Mouse (Mus musculus) forebrain, embryonic 11.5 days (tissue): ENCODE data around the gene Slc9a4. TPM values are rescaled to one million over a fixed set of nuclear protein-coding genes. Genes with fewer than 3 reads are reported as not detected.
"Not testable (repeated sequence)": the region's sequence is repeated elsewhere in the genome, so short reads cannot be mapped to it uniquely, and the experiment has no call there.

Experiments
- ATAC-seq: fragments of 200-750 bp; cut with Nextera tagmentation; replicated peaks from 2 replicates; pipeline ENCODE4 v1.8.0; 2017; ENCODE audit warnings: moderate TSS enrichment; ENCODE audit not compliant: low FRiP score
- DNase-seq: peaks from one replicate; pipeline ENCODE4 v3.0.0-alpha.2; 2017; ENCODE audit warnings: low spot score
- H3K27ac ChIP-seq: fragments of 300-500 bp; sonication (generic); 2 replicates; pipeline ENCODE4 v1.5.1; 2014; ENCODE audit warnings: low read depth, low read length
- H3K27me3 ChIP-seq: fragments of 300-500 bp; sonication (generic); 2 replicates; pipeline ENCODE4 v1.6.1; 2014; ENCODE audit warnings: mild to moderate bottlenecking, low read length, mixed read lengths; ENCODE audit not compliant: control insufficient read depth, insufficient read depth
- H3K36me3 ChIP-seq: fragments of 300-500 bp; sonication (generic); 2 replicates; pipeline ENCODE4 v1.6.1; 2014; ENCODE audit warnings: mild to moderate bottlenecking, low read length, moderate library complexity, mixed read lengths; ENCODE audit not compliant: control insufficient read depth, insufficient read depth
- H3K4me1 ChIP-seq: fragments of 300-500 bp; sonication (generic); replicated peaks from 2 replicates; pipeline ENCODE4 v1.6.1; 2014; ENCODE audit warnings: low read length, mixed read lengths; ENCODE audit not compliant: control insufficient read depth, insufficient read depth
- H3K4me2 ChIP-seq: fragments of 300-500 bp; sonication (generic); 2 replicates; pipeline ENCODE4 v1.6.1; 2014; ENCODE audit warnings: low read depth, mild to moderate bottlenecking, low read length, moderate library complexity, mixed read lengths; ENCODE audit not compliant: severe bottlenecking
- H3K4me3 ChIP-seq: fragments of 300-500 bp; sonication (generic); 2 replicates; pipeline ENCODE4 v1.5.1; 2014; ENCODE audit warnings: low read depth, low read length
- H3K9ac ChIP-seq: fragments of 300-500 bp; sonication (generic); 2 replicates; pipeline ENCODE4 v1.6.1; 2014; ENCODE audit warnings: low read length
- H3K9me3 ChIP-seq: fragments of 300-500 bp; sonication (generic); 2 replicates; pipeline ENCODE4 v1.6.1; 2016; ENCODE audit warnings: low read length, mixed read lengths; ENCODE audit not compliant: control insufficient read depth
- WGBS: fragments of 180-500 bp; shearing (Covaris S2); extraction: QIAGEN DNeasy Blood & Tissue Kit; methylation state at CpG from one replicate; pipeline ENCODE4 v1.1.7; 2014; 5-methylcytosine and 5-hydroxymethylcytosine counted together
- polyA plus RNA-seq: library from polyadenylated mRNA; unstranded; fragments of >200 nt; fragmentation: Nextera tagmentation; extraction: Ambion mirVana; gene quantifications from 2 replicates; pipeline ENCODE4 v1.2.1, GENCODE M21; 2014

Gene Slc9a4
- polyA plus RNA-seq, 1 experiment from 2014 or later: not detected

GRCm38 (mm10) chr1:40590931-40591330 is 11.1 kb downstream of the Slc9a4 start:
- DNase-seq (no peak), ATAC-seq (no peak)
- H3K36me3 ChIP-seq: no peaks in the 10 kb centered on the region
- no peak overlapping the region for H3K4me2 ChIP-seq
- H3K4me1 ChIP-seq: no peaks in the 10 kb centered on the region
- no peak overlapping the region for H3K9ac ChIP-seq
- H3K9me3 ChIP-seq: no peaks in the 10 kb centered on the region
- no peak overlapping the region for H3K4me3 ChIP-seq
- H3K27ac ChIP-seq: no peak overlapping the region
- WGBS: 92% methylated on average over 4 of the region's 4 CpGs
- H3K27me3 ChIP-seq: no peaks in the 10 kb centered on the region

- ATAC-seq: no peak
- Histone ChIP-seq H3K9ac (no peak overlapping the region), H3K4me1 (no peaks in the 10 kb centered on the region), H3K4me3 (no peak overlapping the region), H3K9me3 (no peaks in the 10 kb centered on the region), H3K27ac (no peak overlapping the region), H3K4me2 (no peak overlapping the region), H3K36me3 (no peaks in the 10 kb centered on the region), H3K27me3 (no peaks in the 10 kb centered on the region)
- no peak for DNase-seq
- WGBS: 71% methylated on average over 5 of the region's 5 CpGs
Observed at GRCm38 (mm10) chr1:40597822-40598221, 17.9 kb downstream of the Slc9a4 start.

- WGBS: 91% methylated on average over 9 of the region's 9 CpGs
- not testable (repeated sequence) for DNase-seq, H3K27ac ChIP-seq, H3K9me3 ChIP-seq, H3K36me3 ChIP-seq, ATAC-seq, H3K9ac ChIP-seq, H3K4me1 ChIP-seq, H3K4me2 ChIP-seq, H3K27me3 ChIP-seq, H3K4me3 ChIP-seq
Observed at GRCm38 (mm10) chr1:40599661-40600060, 19.8 kb downstream of the Slc9a4 start.

- Histone ChIP-seq H3K27me3 (no peaks in the 10 kb centered on the region), H3K4me3 (no peak overlapping the region), H3K9ac (no peak overlapping the region), H3K27ac (no peak overlapping the region), H3K4me2 (no peak overlapping the region), H3K9me3 (no peaks in the 10 kb centered on the region), H3K4me1 (no peaks in the 10 kb centered on the region), H3K36me3 (no peaks in the 10 kb centered on the region)
- ATAC-seq (no peak), DNase-seq (no peak)
- WGBS: 93% methylated on average over 25 of the region's 25 CpGs
Observed at GRCm38 (mm10) chr1:40600394-40601327, 20.8 kb downstream of the Slc9a4 start.

GRCm38 (mm10) chr1:40601461-40601860 is 21.6 kb downstream of the Slc9a4 start:
- H3K4me1 ChIP-seq: no peaks in the 10 kb centered on the region
- H3K9me3 ChIP-seq: no peaks in the 10 kb centered on the region
- H3K9ac ChIP-seq: no peak overlapping the region
- H3K27ac ChIP-seq: no peak overlapping the region
- H3K4me2 ChIP-seq: no peak overlapping the region
- H3K36me3 ChIP-seq: no peaks in the 10 kb centered on the region
- WGBS: 90% methylated on average over 3 of the region's 3 CpGs
- H3K27me3 ChIP-seq: no peaks in the 10 kb centered on the region
- DNase-seq (no peak), ATAC-seq (no peak)
- no peak overlapping the region for H3K4me3 ChIP-seq

GRCm38 (mm10) chr1:40613219-40613618 is 33.3 kb downstream of the Slc9a4 start:
- no peaks in the 10 kb centered on the region for H3K4me1 ChIP-seq
- H3K36me3 ChIP-seq: no peaks in the 10 kb centered on the region
- no peaks in the 10 kb centered on the region for H3K9me3 ChIP-seq
- DNase-seq (no peak), ATAC-seq (no peak)
- H3K4me2 ChIP-seq: no peak overlapping the region
- H3K9ac ChIP-seq: no peak overlapping the region
- no peak overlapping the region for H3K27ac ChIP-seq
- H3K4me3 ChIP-seq: no peak overlapping the region
- no peaks in the 10 kb centered on the region for H3K27me3 ChIP-seq
- 81% methylated on average over 2 of the region's 2 CpGs for WGBS

- Histone ChIP-seq H3K4me2 (no peak overlapping the region), H3K4me3 (no peak overlapping the region), H3K36me3 (no peaks in the 10 kb centered on the region), H3K4me1 (no peaks in the 10 kb centered on the region), H3K27me3 (no peaks in the 10 kb centered on the region), H3K9me3 (no peaks in the 10 kb centered on the region), H3K9ac (no peak overlapping the region), H3K27ac (no peak overlapping the region)
- ATAC-seq: no peak
- WGBS: 81% methylated on average over 5 of the region's 5 CpGs
- DNase-seq: no peak
Observed at GRCm38 (mm10) chr1:40619093-40619492, 39.2 kb downstream of the Slc9a4 start.

- no peaks in the 10 kb centered on the region for H3K27me3 ChIP-seq
- no peak for DNase-seq
- WGBS: 84% methylated on average over 5 of the region's 5 CpGs
Observed at GRCm38 (mm10) chr1:40619871-40620270, 40.0 kb downstream of the Slc9a4 start.

GRCm38 (mm10) chr1:40624954-40625353 is 45.1 kb downstream of the Slc9a4 start:
- Histone ChIP-seq H3K36me3 (no peaks in the 10 kb centered on the region), H3K9me3 (no peaks in the 10 kb centered on the region), H3K4me1 (no peaks in the 10 kb centered on the region), H3K4me2 (no peak overlapping the region), H3K9ac (no peak overlapping the region), H3K27me3 (no peaks in the 10 kb centered on the region), H3K27ac (no peak overlapping the region), H3K4me3 (no peak overlapping the region)
- no peak for ATAC-seq
- DNase-seq: no peak
- 55% methylated on average over 3 of the region's 3 CpGs for whole genome bisulfite sequencing

More at GRCm38 (mm10) chr1:40619871-40620270, 40.0 kb downstream of the Slc9a4 start:
- Histone ChIP-seq H3K4me2 (no peak overlapping the region), H3K9ac (no peak overlapping the region), H3K4me3 (no peak overlapping the region), H3K9me3 (no peaks in the 10 kb centered on the region), H3K36me3 (no peaks in the 10 kb centered on the region), H3K27ac (no peak overlapping the region), H3K4me1 (no peaks in the 10 kb centered on the region)
- ATAC-seq: no peak
